Mouse (Mus musculus): Measurements from ENCODE around the gene Lman1l. TPM values are rescaled to one million over a fixed set of nuclear protein-coding genes. Genes with fewer than 3 reads are reported as not detected.

The Lman1l gene
- total RNA-seq (2021): not detected
- long read RNA-seq, experiment 1: 0 reads
- long read RNA-seq, experiment 2: 0 reads

DNA sequence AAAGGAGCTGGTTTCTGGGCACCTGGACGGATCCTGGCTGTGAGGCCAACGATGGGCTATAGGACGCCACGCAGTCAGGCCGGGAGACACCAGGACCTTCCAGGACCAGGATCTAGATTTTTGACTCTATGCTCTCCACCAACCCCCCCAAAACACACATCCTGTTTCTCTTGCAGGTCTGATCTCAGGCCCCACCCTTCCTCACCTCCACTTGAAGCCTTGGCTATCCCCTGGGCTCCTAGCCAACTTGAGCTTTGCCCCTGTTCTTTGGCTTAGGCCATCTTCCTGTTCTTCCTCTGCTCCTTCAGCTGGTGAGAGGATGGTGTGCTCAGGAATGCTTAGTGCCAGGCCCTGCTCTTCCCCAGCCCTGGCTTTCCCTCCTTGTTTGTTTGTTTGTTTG lies at the start of gene Lman1l:
Gene Lman1l (minus strand): TSS at position 101 of the 400 bp plus-strand sequence.
- intact Hi-C loops (cut with DNase I): no loop called here
- DNase-seq: no peak

DNA sequence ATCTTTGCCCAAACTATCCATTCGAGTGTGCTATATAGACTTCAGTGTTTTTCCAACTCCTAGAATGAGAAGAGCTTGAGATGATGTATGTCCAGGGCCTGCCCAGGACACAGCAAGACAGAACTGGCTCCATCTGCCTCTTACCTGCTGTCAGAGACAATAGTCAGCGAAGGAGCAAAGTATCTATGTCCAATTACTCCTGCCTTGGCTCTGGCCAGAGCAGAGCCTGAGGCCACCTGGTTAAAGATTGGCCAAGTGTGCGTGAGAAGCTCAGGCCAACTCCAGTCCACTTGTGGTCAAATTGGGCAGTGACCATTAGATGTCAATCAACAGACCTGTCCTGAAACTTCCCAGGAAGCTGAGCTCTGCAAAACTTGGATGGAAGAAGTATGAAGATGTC lies 49.0 kb upstream of the Lman1l start:
- intact Hi-C loops (cut with DNase I): no loop called here

DNA sequence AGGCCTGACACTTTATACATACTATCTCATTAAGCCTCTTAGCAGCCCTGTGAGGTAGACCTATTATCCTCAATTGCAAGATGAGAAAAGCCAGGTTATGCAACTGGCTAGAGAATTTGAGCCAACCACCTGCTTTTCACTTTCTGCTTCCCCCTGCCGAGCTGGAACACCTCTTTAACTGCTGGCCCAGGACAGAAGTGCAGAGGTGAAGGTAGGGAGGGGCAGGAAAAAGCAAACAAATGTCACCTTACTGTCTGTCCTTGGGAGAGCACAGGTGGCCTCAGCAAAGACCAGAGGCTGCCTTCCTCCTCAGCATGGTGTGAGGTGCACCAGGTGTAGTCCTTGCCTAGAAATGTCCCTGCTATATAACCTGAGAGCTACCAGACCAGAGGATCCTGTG lies 47.7 kb upstream of the Lman1l start:
- no peak for DNase-seq
- intact Hi-C loops (cut with DNase I): no loop called here

More for the DNA sequence above, 49.0 kb upstream of the Lman1l start:
- DNase-seq: no peak

DNA sequence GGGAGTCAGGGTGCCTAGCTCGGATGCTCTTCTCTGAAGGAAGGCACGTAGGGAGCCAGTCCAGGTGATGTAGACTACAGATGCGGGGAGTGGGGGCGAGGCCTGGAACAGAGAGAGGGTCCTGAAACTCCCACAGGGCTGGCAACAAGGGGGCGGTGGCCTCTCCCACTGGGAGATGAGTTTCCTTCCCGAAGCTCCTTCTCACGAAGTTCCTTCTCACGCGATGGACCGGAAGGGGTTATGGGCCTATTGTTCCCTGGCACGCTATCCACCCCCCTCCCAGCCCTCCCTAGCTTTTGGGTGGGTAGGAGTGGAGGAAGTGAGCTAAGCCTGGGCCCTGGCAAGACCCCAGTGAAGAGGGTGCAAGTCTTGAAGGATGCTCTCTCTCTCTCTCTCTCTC lies 47.2 kb upstream of the Lman1l start:
- no peak for DNase-seq

DNA sequence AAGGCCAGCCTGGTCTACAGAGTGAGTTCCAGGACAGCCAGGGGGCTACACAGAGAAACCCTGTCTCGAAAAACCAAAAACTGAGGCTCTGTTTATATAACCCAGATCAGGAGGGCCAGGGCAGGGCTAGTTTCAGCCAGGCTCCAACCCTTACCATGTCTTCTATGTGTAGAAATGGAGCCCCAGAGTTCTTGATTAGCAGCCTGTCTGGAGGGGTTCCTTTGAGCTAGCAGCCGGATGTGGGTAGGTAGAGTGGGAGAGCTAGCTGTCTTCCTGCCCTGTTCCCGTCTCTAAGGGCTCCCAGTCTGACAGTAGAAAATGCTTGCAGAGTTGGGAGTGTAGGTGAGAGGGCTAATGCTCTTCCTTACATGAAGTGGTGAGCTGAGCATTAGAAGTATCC lies 46.6 kb upstream of the Lman1l start:
- intact Hi-C loops (cut with DNase I): no loop called here
- no peak for DNase-seq

More for the DNA sequence above, 47.2 kb upstream of the Lman1l start:
- intact Hi-C loops (cut with DNase I): no loop called here

DNA sequence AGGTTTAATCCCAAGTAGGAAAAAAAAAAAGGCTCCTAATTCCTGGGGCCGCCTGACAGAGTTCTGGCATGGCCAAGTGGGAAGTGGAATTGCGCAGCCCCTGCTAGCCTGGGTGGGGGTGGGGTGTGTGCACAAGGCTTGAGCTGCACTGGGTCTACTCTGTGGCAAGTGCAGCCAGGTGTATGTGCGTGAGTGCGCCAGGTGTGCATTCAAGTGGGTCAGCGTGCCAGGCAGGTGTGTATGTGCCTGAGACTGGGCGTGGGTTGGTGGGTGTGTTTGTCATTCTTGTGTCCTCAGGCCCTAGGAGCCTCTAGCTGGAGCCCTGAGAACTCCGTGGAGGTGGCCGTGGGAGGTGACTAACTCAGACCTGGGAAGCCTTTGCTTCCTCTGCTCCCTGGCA lies 46.0 kb upstream of the Lman1l start:
- no peak for DNase-seq
- intact Hi-C loops (cut with DNase I): no loop called here

DNA sequence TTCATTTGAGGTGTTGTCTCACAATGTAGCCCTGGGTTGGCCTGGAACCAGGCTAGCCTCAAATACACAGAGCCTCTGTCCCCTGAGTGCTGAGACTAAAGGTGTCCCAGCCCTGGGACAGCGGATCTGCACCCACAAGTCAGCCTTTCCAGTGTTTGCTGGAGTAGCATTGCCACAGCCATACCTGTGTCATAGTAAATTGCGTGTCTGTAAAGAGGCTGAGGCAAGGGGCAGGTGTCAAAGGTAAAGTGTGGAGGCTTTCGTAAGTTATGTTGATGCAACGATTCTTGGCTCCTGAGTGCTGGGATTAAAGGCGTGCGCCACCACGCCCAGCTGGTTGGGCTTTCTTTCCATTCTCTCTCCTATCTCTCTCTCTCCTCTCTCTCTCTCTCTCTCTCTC lies 44.0 kb upstream of the Lman1l start:
- no peak for DNase-seq
- intact Hi-C loops (cut with DNase I): no loop called here

DNA sequence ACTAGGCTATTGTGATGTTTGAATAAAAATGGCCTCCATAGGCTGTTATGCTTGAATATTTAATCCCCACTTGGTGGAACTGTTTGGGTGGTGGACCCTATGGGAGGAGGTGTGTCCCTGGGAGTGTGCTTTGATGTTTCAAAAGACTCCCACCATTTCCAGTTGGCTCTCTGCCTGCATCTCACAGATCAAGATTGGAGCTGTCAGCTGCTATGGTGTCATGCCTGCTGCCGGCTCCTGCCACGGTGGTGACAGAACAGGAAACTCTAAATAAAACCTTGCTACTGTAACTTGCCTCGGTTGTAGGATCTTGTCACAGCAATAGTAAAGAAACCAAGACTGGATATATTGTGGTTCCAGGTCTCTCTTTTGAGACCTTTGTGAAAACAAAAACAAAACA lies 41.0 kb upstream of the Lman1l start:
- no peak for DNase-seq
- intact Hi-C loops (cut with DNase I): no loop called here

DNA sequence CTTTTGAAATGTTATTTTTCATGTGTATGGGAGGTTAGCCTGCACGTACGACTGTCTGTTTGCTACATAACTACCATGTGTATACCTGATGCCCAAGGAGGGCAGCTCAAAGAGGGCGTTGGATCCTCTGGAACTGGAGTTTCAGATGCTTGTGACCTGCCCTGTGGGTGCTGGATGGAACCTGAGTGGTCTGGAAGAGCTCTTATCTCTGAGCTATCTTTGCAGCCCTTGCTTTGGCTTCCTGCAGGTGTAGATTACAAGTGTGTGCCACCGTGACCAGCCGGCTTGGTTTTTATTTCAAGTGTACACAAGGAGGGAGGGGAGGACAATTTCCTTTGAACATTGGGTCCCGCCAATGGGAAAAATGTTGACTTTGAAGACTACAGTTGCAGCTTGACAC lies 39.9 kb upstream of the Lman1l start:
- intact Hi-C loops (cut with DNase I): no loop called here

DNA sequence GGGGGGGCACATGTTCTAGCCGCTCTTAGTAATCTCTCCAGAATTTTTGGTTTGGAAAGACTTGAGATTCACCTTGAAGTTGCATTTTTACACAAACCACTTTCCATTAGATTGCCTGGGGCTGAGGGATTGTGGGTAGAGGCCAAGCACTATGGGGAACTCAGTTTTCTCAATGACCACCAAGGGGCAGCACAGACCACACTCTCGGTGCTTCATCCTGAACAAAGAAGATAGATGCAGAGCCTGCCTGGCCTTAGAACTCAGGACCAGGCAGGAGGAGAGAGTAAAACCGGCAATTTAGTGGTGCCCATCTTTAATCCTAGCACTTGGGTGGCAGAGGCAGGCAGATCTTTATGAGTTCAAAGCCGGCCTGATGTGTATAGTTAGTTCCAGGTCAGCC lies 39.2 kb upstream of the Lman1l start:
- peak; percentile 79 to 84 for DNase-seq
- intact Hi-C loops (cut with DNase I): loop anchor here (1.0 to 10.0 kb wide), 3 partner anchors 85 to 335 kb away; no protein-coding TSS in a partner anchor

More for the DNA sequence above, 39.9 kb upstream of the Lman1l start:
- DNase-seq: no peak

DNA sequence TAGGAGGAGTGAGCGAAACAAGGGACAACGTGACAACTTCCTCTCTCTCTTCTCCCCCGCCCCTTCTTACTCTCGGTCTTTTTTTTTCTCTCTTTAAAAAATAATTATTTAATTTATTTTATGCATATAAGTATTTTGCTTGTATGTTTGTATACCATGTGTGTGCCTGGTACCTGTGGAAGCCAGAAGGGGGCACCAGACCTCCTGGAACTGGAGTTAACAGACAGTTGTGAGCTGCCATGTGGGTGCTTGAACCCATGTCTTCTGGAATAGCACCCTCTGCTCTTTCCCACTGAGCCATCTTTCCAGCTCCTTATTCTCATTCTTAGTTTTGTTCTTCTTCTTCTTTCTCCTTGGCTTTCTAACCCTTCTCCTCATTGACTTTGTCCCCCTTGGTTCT lies 38.4 kb upstream of the Lman1l start:
- no peak for DNase-seq
- intact Hi-C loops (cut with DNase I): loop anchor here (1.0 to 10.0 kb wide), 3 partner anchors 85 to 336 kb away; no protein-coding TSS in a partner anchor

DNA sequence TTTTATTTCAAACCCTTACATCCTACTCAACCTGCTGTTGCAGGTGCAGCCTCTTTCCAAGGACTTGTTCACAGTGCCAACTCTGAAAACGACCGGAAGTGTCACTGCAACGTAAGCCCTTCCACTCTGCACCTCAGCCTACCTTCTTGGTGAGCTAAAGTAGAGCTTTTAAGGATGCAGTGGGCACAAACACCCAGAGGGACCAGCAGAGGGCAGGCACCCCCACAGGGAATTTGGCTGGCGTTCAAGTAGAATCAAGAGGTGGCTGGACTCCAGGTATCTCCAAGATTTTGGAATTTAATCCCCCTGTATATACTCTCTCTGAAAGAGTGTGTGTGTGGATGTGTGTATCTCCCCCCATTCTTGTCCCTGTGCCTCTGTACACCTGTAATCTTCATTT lies 37.3 kb upstream of the Lman1l start:
- DNase-seq: no peak
- intact Hi-C loops (cut with DNase I): loop anchor here (5.0 to 10.0 kb wide), 2 partner anchors 171 to 337 kb away; no protein-coding TSS in a partner anchor

DNA sequence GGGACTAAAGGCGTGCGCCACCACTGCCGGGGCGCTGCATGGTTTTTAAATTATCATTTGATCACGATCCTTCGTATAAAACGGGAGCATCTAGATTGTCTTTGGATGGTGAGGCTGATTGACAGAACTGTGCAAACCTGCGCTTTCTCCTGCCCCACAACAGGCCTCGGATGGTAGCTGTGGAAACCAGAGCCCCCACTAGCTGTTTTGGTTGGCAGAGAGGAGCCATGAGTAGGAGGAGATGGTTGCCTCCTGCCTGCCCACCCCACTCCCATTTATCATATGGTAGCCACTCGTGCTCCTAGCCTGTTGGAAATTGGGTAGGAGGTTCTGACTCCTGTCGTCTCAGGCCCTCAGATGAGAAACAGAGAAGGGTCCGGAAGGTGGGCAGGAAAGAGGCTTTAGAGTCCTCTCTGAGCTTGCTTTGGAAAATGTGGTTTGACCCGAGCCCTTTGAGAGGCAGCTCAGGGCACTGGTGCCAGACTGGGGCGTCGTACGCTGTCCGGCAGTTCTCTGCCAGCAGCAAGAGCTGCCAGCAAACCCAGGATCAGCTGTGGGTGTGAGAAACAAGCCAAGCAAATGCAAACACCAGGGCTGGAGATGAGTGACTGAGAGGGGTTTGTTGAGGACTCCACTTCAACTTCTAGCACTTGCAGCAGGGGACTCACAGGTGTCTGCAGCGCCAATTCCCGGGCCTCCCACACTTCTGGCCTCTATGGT lies 36.2 kb upstream of the Lman1l start:
- intact Hi-C loops (cut with DNase I): loop anchor here (5.0 to 10.0 kb wide), 2 partner anchors 169 to 338 kb away; no protein-coding TSS in a partner anchor
- DNase-seq: no peak

DNA sequence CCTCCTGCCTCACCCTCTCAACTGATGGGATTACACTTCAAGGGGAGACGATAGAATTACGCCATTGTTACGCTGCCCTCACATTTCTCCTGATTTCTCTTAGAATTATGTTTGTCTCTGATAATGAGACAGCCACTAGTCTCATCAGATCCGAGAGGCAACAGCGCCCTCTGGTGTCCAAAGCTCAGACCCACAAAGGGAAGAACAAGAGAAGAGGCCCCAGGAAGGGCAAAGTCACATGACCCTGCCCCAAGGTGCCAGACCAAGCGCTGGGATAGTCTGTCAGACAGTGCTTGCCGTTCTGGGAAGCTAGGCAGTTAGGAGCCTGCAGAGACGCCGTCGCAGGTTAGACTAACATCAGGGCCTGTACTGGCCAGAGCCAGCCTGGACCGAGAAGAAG lies 35.2 kb upstream of the Lman1l start:
- intact Hi-C loops (cut with DNase I): loop anchor here (1.0 to 10.0 kb wide), 5 partner anchors 26 to 339 kb away; no protein-coding TSS in a partner anchor

DNA sequence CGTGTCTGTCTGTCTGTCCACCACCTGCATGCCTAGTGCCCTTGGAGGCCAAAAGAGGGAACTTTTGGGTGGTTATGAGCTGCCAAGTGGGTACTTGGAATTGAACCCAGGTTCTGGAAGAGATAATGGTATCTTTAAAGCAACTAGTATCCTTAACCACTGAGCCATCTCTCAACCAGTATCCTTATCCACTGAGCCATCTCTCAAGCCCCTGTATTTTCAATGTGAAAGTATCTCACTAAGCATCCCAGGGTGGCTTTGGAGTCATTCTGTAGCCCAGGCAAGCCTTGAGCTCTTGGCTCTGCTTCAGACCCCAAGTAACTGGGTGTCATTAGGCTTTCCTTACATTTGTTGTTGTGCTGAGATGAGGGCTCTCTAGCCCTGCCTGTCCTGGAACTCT lies 34.4 kb upstream of the Lman1l start:
- DNase-seq: no peak
- intact Hi-C loops (cut with DNase I): loop anchor here (1.0 to 10.0 kb wide), 6 partner anchors 26 to 340 kb away; no protein-coding TSS in a partner anchor

More for the DNA sequence above, 35.2 kb upstream of the Lman1l start:
- peak; percentile 93 to 98 for DNase-seq

DNA sequence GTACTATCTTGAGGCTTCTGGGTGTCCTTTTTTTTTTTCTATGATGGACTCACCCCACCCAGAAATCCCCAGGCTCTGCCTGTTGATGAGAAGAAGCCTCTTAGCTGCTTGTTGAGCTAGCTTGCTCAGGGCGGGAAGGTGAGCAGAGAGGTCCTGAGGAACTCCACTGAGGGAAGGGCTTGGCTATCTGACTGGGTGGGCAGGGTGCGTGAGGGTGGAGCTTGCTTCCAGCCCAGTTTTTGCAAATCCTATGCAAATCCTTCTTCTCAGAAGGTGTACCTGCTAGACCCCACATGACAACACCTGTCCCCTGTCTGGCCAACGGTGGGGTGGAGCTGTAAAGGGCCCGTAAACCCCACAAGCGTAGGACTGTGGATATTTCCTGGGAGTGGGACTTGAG lies 32.7 kb upstream of the Lman1l start, which contains the start of gene Csk:
Gene Csk (minus strand): TSS at position 349 of the 400 bp plus-strand sequence.
- intact Hi-C loops (cut with DNase I): loop anchor here (5.0 to 10.0 kb wide), 2 partner anchors 61 to 342 kb away; no protein-coding TSS in a partner anchor
- DNase-seq: no peak

DNA sequence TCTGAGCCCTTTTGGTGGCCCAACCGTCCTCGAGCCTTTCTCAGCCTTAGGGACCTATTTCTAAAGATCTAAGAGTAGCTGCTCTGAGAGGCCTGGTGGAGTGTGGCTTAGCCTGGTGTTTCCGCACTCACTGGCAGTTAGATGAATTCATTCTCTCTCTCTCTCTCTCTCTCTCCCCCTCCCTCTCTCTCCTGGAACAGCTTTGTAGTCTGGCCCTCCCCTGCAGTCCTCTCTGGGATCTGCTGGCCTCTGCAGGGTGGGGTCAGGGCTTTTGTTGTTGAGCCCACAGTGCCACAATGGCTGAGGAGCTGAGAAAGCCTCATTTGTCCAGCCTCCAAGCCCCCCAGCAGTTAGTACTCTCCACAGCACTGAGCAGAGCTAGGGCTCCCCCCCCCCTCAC lies 32.3 kb upstream of the Lman1l start:
- intact Hi-C loops (cut with DNase I): loop anchor here (5.0 to 10.0 kb wide), 2 partner anchors 61 to 342 kb away; no protein-coding TSS in a partner anchor
- DNase-seq: no peak

DNA sequence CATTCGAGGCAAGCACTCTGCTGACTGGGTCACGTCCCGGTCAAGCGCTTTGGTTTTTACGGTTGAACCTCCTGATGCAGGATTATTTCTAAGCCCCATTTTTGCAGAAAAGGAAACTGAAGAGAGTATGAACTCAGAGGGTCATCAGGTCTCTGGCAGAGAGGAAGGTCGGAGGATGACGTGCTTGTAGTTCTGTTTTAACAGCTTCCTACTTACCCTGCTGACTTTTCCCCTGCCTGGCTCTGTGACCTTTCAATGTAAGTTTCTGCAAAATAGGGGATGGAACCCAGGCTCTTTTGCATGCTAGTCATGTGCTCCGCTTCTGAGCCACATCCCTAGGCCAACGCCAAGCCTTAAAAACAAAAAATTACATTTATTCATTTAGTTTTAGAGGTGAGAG lies 31.8 kb upstream of the Lman1l start:
- intact Hi-C loops (cut with DNase I): loop anchor here (5.0 to 10.0 kb wide), 2 partner anchors 60 to 342 kb away; no protein-coding TSS in a partner anchor

DNA sequence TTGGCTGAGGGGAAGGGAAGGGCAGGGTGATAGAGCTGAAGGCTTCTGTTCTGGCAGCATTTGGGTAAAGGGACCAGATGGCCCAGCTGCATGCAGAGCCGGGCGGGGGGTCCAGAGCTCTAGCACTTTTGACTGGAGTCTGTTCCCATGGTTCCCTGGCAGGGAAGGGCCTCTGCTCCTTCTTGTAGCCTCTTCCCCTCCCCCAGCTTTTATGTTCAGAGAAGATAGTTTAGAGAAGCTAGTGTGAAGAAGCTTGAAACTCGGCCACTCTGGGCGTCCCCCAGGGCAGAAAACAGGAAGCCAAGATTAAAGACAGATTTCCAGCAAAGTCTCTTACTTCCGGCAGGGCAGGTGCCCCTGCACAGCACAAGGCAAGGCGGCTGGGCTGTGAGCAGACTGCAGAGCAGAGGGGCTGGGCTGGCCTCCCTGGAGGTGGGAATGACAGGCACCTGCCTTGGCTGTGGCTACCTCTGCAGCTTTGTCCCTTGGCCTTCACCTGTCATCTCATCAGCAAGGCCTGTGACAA lies 30.3 kb upstream of the Lman1l start:
- no peak for DNase-seq
- intact Hi-C loops (cut with DNase I): loop anchor here (5.0 to 10.0 kb wide), 2 partner anchors 59 to 344 kb away; no protein-coding TSS in a partner anchor

More for the DNA sequence above, 31.8 kb upstream of the Lman1l start:
- DNase-seq: no peak

DNA sequence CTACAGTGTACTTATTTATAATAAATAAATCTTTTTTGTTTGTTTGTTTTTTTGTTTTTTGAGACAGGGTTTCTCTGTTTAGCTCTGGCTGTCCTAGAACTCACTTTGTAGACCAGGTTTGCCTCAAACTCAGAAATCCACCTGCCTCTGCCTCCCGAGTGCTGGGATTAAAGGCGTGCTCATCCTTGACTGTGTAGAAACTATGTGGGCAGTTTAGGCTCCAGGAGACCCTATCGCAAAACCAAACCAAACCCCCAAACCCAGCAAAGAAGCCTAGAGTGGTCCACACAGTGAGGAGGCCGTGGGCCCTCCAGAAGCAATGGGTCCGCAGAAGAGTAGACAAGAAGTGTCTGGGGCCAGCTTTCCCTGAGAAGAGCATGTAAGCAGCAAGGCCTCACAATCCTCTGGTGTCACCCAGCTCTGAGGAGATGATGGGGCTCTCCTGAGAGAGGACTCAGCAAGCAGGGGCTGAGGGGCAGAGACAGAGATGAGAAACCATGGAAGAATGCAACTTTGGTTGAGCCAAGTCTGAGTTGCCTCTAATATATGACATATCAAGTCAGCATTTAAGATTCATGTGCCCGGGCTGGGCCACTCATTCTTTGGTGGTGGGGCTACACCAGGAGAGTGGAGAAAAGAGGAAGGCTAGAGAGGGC lies 29.7 kb upstream of the Lman1l start:
- no peak for DNase-seq
- intact Hi-C loops (cut with DNase I): loop anchor here (5.0 to 10.0 kb wide), 2 partner anchors 58 to 345 kb away; no protein-coding TSS in a partner anchor
